Mouse (Mus musculus) liver, postnatal 0 days (tissue): ENCODE measurements at regions not wholly inside any gene's neighbourhood (a gene's known extent, or its start where the extent isn't known, plus 50 kb on each side); places are given as distances from the start of the nearest gene placed in this dataset.

Source experiments
- ATAC-seq: fragments of 200-750 bp; cut with Nextera tagmentation; 2 replicates; pipeline ENCODE4 v1.8.0; 2017; ENCODE audit warnings: mild to moderate bottlenecking, moderate library complexity
- DNase-seq: peaks from one replicate; pipeline ENCODE4 v3.0.0-alpha.2; 2016
- H3K27ac ChIP-seq: fragments of 300-500 bp; sonication (generic); 2 replicates; pipeline ENCODE4 v1.5.1; 2014; ENCODE audit warnings: antibody characterized with exemption, moderate library complexity, mild to moderate bottlenecking, low read depth
- H3K27me3 ChIP-seq: fragments of 300-500 bp; sonication (generic); 2 replicates; pipeline ENCODE4 v1.6.1; 2014; ENCODE audit warnings: low read length, control low read depth, mixed read lengths; ENCODE audit not compliant: insufficient read depth
- H3K36me3 ChIP-seq: fragments of 300-500 bp; sonication (generic); replicated peaks from 2 replicates; pipeline ENCODE4 v1.6.1; 2014; ENCODE audit warnings: mild to moderate bottlenecking, control low read depth, low read length, moderate library complexity, mixed read lengths; ENCODE audit not compliant: insufficient read depth
- H3K4me1 ChIP-seq: fragments of 300-500 bp; sonication (generic); 2 replicates; pipeline ENCODE4 v1.6.1; 2014; ENCODE audit warnings: antibody characterized with exemption, mild to moderate bottlenecking, control low read depth; ENCODE audit not compliant: insufficient read depth
- H3K4me2 ChIP-seq: fragments of 300-500 bp; sonication (generic); 2 replicates; pipeline ENCODE4 v1.6.1; 2014; ENCODE audit warnings: low read depth, mild to moderate bottlenecking, low read length, moderate library complexity, mixed read lengths
- H3K4me3 ChIP-seq: fragments of 300-500 bp; sonication (generic); 2 replicates; pipeline ENCODE4 v1.5.1; 2014; ENCODE audit warnings: low read depth, low read length
- H3K9ac ChIP-seq: fragments of 300-500 bp; sonication (generic); replicated peaks from 2 replicates; pipeline ENCODE4 v1.6.1; 2014; ENCODE audit warnings: mild to moderate bottlenecking, moderate library complexity
- H3K9me3 ChIP-seq: fragments of 300-500 bp; sonication (generic); 2 replicates; pipeline ENCODE4 v1.6.1; 2016; ENCODE audit warnings: mild to moderate bottlenecking, control low read depth, low read length, mixed read lengths
- CTCF ChIP-seq: sonication (generic); IDR thresholded peaks from 2 replicates; pipeline ENCODE4 v1.5.1; 2016; ENCODE audit warnings: antibody characterized with exemption, low read depth
- EP300 ChIP-seq: IDR thresholded peaks from 2 replicates; pipeline ENCODE4 v1.6.1; 2016; ENCODE audit warnings: antibody characterized with exemption, low read depth, mild to moderate bottlenecking
- WGBS: fragments of 180-500 bp; shearing (Covaris S2); extraction: QIAGEN DNeasy Blood & Tissue Kit; methylation state at CpG from one replicate; pipeline ENCODE4 v1.1.7; 2014; ENCODE audit not compliant: insufficient replicate concordance; 5-methylcytosine and 5-hydroxymethylcytosine counted together

- Histone ChIP-seq H3K9me3 (no peaks in the 10 kb centered on the region; the same call in 1 of the 2 replicates), H3K27me3 (no peaks in the 10 kb centered on the region), H3K4me3 (no peak overlapping the region), H3K36me3 (no peaks in the 10 kb centered on the region), H3K9ac (no peak overlapping the region), H3K27ac (no peak overlapping the region), H3K4me1 (no peaks in the 10 kb centered on the region), H3K4me2 (no peak overlapping the region)
- DNase-seq (no peak), ATAC-seq (no peak)
- 88% methylated on average over 1 of the region's 1 CpGs for WGBS
- TF ChIP-seq EP300 (no peak), CTCF (no peak)
These were observed 525.0 kb upstream of the Grm7 start for GRCm38 (mm10) chr6:110120406-110120805.

- ATAC-seq, result no peak
- DNase-seq, result no peak
- H3K4me2 ChIP-seq, result no peak overlapping the region
- H3K9ac ChIP-seq, result no peak overlapping the region
- H3K27ac ChIP-seq, result no peak overlapping the region
- no peaks in the 10 kb centered on the region for H3K36me3 ChIP-seq
- 66% methylated on average over 3 of the region's 3 CpGs for WGBS
- H3K27me3 ChIP-seq, result no peaks in the 10 kb centered on the region
- no peak overlapping the region for H3K4me3 ChIP-seq
- H3K4me1 ChIP-seq, result no peaks in the 10 kb centered on the region
- TF ChIP-seq CTCF (no peak), EP300 (no peak)
- H3K9me3 ChIP-seq, result no peaks in the 10 kb centered on the region
These were observed 513.1 kb upstream of the Grm7 start for GRCm38 (mm10) chr6:110132271-110132670.

GRCm38 (mm10) chr6:110133587-110133986 lies 511.8 kb upstream of the Grm7 start:
- 80% methylated on average over 1 of the region's 1 CpGs for WGBS
- no peak overlapping the region for H3K4me3 ChIP-seq
- no peaks in the 10 kb centered on the region for H3K4me1 ChIP-seq
- no peak overlapping the region for H3K27ac ChIP-seq
- no peaks in the 10 kb centered on the region for H3K36me3 ChIP-seq
- TF ChIP-seq EP300 (no peak), CTCF (no peak)
- H3K4me2 ChIP-seq, result no peak overlapping the region
- no peaks in the 10 kb centered on the region for H3K9me3 ChIP-seq
- DNase-seq (no peak), ATAC-seq (no peak)
- no peaks in the 10 kb centered on the region for H3K27me3 ChIP-seq
- H3K9ac ChIP-seq, result no peak overlapping the region

- Histone ChIP-seq H3K4me1 (no peaks in the 10 kb centered on the region), H3K4me3 (no peak overlapping the region), H3K36me3 (no peaks in the 10 kb centered on the region), H3K9ac (no peak overlapping the region), H3K9me3 (no peaks in the 10 kb centered on the region), H3K27me3 (no peaks in the 10 kb centered on the region), H3K4me2 (no peak overlapping the region), H3K27ac (no peak overlapping the region)
- no peak for DNase-seq
- 54% methylated on average over 7 of the region's 7 CpGs for WGBS
- TF ChIP-seq EP300 (no peak), CTCF (no peak)
- ATAC-seq, result no peak
These were observed 508.2 kb upstream of the Grm7 start for GRCm38 (mm10) chr6:110137043-110137650.

- TF ChIP-seq EP300 (no peak), CTCF (no peak)
- Histone ChIP-seq H3K27ac (no peak overlapping the region), H3K9me3 (no peaks in the 10 kb centered on the region), H3K9ac (no peak overlapping the region), H3K4me2 (no peak overlapping the region), H3K36me3 (no peaks in the 10 kb centered on the region), H3K4me1 (no peaks in the 10 kb centered on the region), H3K4me3 (no peak overlapping the region), H3K27me3 (no peaks in the 10 kb centered on the region)
- DNase-seq (no peak), ATAC-seq (peak; percentile 31; the same call in 1 of the 2 replicates)
- WGBS, result 67% methylated on average over 2 of the region's 2 CpGs
These were observed 506.0 kb upstream of the Grm7 start for GRCm38 (mm10) chr6:110139396-110139795.

GRCm38 (mm10) chr6:110168539-110168938 lies 476.8 kb upstream of the Grm7 start:
- no peaks in the 10 kb centered on the region for H3K27me3 ChIP-seq
- H3K4me2 ChIP-seq, result no peak overlapping the region
- no peak for ATAC-seq
- no peak for DNase-seq
- TF ChIP-seq EP300 (no peak), CTCF (no peak)
- no peaks in the 10 kb centered on the region for H3K36me3 ChIP-seq
- H3K9ac ChIP-seq, result no peak overlapping the region
- no peak overlapping the region for H3K4me3 ChIP-seq
- no peaks in the 10 kb centered on the region for H3K4me1 ChIP-seq
- 87% methylated on average over 2 of the region's 2 CpGs for WGBS
- no peak overlapping the region for H3K27ac ChIP-seq
- H3K9me3 ChIP-seq, result no peaks in the 10 kb centered on the region

- 61% methylated on average over 2 of the region's 2 CpGs for WGBS
- Histone ChIP-seq H3K27ac (no peak overlapping the region), H3K9me3 (no peaks in the 10 kb centered on the region), H3K36me3 (no peaks in the 10 kb centered on the region), H3K9ac (no peak overlapping the region), H3K4me3 (no peak overlapping the region), H3K4me1 (no peaks in the 10 kb centered on the region), H3K27me3 (no peaks in the 10 kb centered on the region), H3K4me2 (no peak overlapping the region)
- DNase-seq (no peak), ATAC-seq (no peak)
- no peak for TF ChIP-seq CTCF
- TF ChIP-seq EP300, result no peak
These were observed 439.4 kb upstream of the Grm7 start for GRCm38 (mm10) chr6:110205973-110206372.
